Mouse (Mus musculus) CH12.LX (cell line): Measurements from ENCODE around the gene Gm20388.

Experiments used
- CHD2 ChIP-seq: IDR thresholded peaks from 2 replicates; pipeline ENCODE4 v1.6.1; 2011; ENCODE audit warnings: low read length, improper control_type of control experiment
- CTCF ChIP-seq, 2 experiments: IDR thresholded peaks in 1 of 2; conservative IDR thresholded peaks in 1 of 2; 2 replicates each; pipeline ENCODE4 v1.5.1; 2011 to 2012; ENCODE audit warnings: low read depth in 2 of 2, low read length in 2 of 2, improper control_type of control experiment in 1 of 2, inconsistent platforms in 1 of 2, mild to moderate bottlenecking in 1 of 2, moderate library complexity in 1 of 2
- ELF1 ChIP-seq: IDR thresholded peaks from 2 replicates; pipeline ENCODE4 v1.6.1; 2014; ENCODE audit warnings: low read depth, mild to moderate bottlenecking, inconsistent platforms, low read length, improper control_type of control experiment
- EP300 ChIP-seq: IDR thresholded peaks from 2 replicates; pipeline ENCODE4 v1.6.1; 2011; ENCODE audit warnings: low read length, improper control_type of control experiment
- ETS1 ChIP-seq: conservative IDR thresholded peaks from 2 replicates; pipeline ENCODE4 v1.6.1; 2012; ENCODE audit warnings: low read depth, mild to moderate bottlenecking, inconsistent platforms, low read length, improper control_type of control experiment, moderate library complexity
- GABPA ChIP-seq: IDR thresholded peaks from 2 replicates; pipeline ENCODE4 v1.6.1; 2012; ENCODE audit warnings: low read depth, low read length, improper control_type of control experiment, inconsistent platforms; ENCODE audit not compliant: insufficient replicate concordance
- JUND ChIP-seq: conservative IDR thresholded peaks from 2 replicates; pipeline ENCODE4 v1.6.1; 2011; ENCODE audit warnings: low read depth, low read length, improper control_type of control experiment
- MAFK ChIP-seq: IDR thresholded peaks from 2 replicates; pipeline ENCODE4 v1.6.1; 2011; ENCODE audit warnings: low read length, improper control_type of control experiment; ENCODE audit not compliant: insufficient replicate concordance
- MEF2A ChIP-seq: IDR thresholded peaks from 2 replicates; pipeline ENCODE4 v1.6.1; 2014; ENCODE audit warnings: low read depth, mild to moderate bottlenecking, inconsistent platforms, low read length, improper control_type of control experiment, borderline replicate concordance
- MXI1 ChIP-seq: IDR thresholded peaks from 2 replicates; pipeline ENCODE4 v1.6.1; 2011; ENCODE audit warnings: mild to moderate bottlenecking, low read depth, low read length, improper control_type of control experiment
- POLR2A ChIP-seq: IDR thresholded peaks from 2 replicates; pipeline ENCODE4 v1.6.1; 2011; ENCODE audit warnings: low read depth, mild to moderate bottlenecking, improper control_type of control experiment, low read length
- RCOR1 ChIP-seq: conservative IDR thresholded peaks from 2 replicates; pipeline ENCODE4 v1.6.1; 2012; ENCODE audit warnings: low read depth, mild to moderate bottlenecking, inconsistent platforms, low read length, improper control_type of control experiment
- USF1 ChIP-seq: IDR thresholded peaks from 2 replicates; pipeline ENCODE4 v1.6.1; 2014; ENCODE audit warnings: low read depth, mild to moderate bottlenecking, inconsistent platforms, low read length, improper control_type of control experiment

GRCm38 (mm10) chr8:120243222-120243621 is 332.6 kb downstream of the Gm20388 start:
- TF ChIP-seq USF1 (no peak), EP300 (no peak), CTCF (conservative IDR thresholded peaks at IDR 0.05 in 1 of 2, IDR thresholded peaks at IDR 0.05 in 1 of 2; ENCODE audit: low read depth in 2 of 2, low read length in 2 of 2) (no peak), ETS1 (no peak), POLR2A (no peak), MXI1 (no peak), GABPA (no peak), ELF1 (no peak), RCOR1 (no peak), CHD2 (no peak), JUND (no peak), MAFK (no peak), MEF2A (no peak)
